Mouse (Mus musculus): ENCODE measurements at regions not wholly inside any gene's neighbourhood (a gene's known extent, or its start where the extent isn't known, plus 50 kb on each side); places are given as distances from the start of the nearest gene placed in this dataset.

GRCm38 (mm10) chr6:50915166-50916030 is 261.2 kb upstream of the Npvf start:
- DNase-seq (ENCODE audit: low read depth, low spot score): no peak

- no peak for DNase-seq (ENCODE audit: low read depth, low spot score)
Observed at GRCm38 (mm10) chr6:50918248-50918647, 264.0 kb upstream of the Npvf start.

- DNase-seq (ENCODE audit: low read depth, low spot score): no peak
Observed at GRCm38 (mm10) chr6:50922235-50922634, 268.0 kb upstream of the Npvf start.

- no peak for DNase-seq (ENCODE audit: low read depth, low spot score)
Observed at GRCm38 (mm10) chr6:50924571-50924970, 270.3 kb upstream of the Npvf start.

- no peak for DNase-seq (ENCODE audit: low read depth, low spot score)
Observed at GRCm38 (mm10) chr6:50924998-50925397, 270.8 kb upstream of the Npvf start.

- no peak for DNase-seq (ENCODE audit: low read depth, low spot score)
Observed at GRCm38 (mm10) chr6:50926313-50926712, 272.1 kb upstream of the Npvf start.

GRCm38 (mm10) chr6:50929503-50929902 is 275.3 kb upstream of the Npvf start:
- no peak for DNase-seq (ENCODE audit: low read depth, low spot score)

- no peak for DNase-seq (ENCODE audit: low read depth, low spot score)
Observed at GRCm38 (mm10) chr6:50933510-50933909, 279.3 kb upstream of the Npvf start.

- no peak for DNase-seq (ENCODE audit: low read depth, low spot score)
Observed at GRCm38 (mm10) chr6:50934245-50934644, 280.0 kb upstream of the Npvf start.

- DNase-seq (ENCODE audit: low read depth, low spot score): no peak
Observed at GRCm38 (mm10) chr6:50936306-50936705, 282.1 kb upstream of the Npvf start.

- DNase-seq (ENCODE audit: low read depth, low spot score): peak; percentile 70
Observed at GRCm38 (mm10) chr6:50937094-50937493, 282.9 kb upstream of the Npvf start.

- DNase-seq (ENCODE audit: low read depth, low spot score): peak; percentile 38
Observed at GRCm38 (mm10) chr6:50938879-50939278, 284.6 kb upstream of the Npvf start.

- peak; percentile 51 for DNase-seq (ENCODE audit: low read depth, low spot score)
Observed at GRCm38 (mm10) chr6:50939440-50939839, 285.2 kb upstream of the Npvf start.

- peak; percentile 32 for DNase-seq (ENCODE audit: low read depth, low spot score)
Observed at GRCm38 (mm10) chr6:50940118-50940517, 285.9 kb upstream of the Npvf start.

GRCm38 (mm10) chr6:50940641-50941398 is 286.6 kb upstream of the Npvf start:
- no peak for DNase-seq (ENCODE audit: low read depth, low spot score)

- no peak for DNase-seq (ENCODE audit: low read depth, low spot score)
Observed at GRCm38 (mm10) chr6:50942696-50943095, 288.5 kb upstream of the Npvf start.

- DNase-seq (ENCODE audit: low read depth, low spot score): no peak
Observed at GRCm38 (mm10) chr6:50948061-50948460, 293.8 kb upstream of the Npvf start.

GRCm38 (mm10) chr6:50949361-50949760 is 295.1 kb upstream of the Npvf start:
- DNase-seq (ENCODE audit: low read depth, low spot score): no peak

- DNase-seq (ENCODE audit: low read depth, low spot score): no peak
Observed at GRCm38 (mm10) chr6:50949883-50950583, 295.8 kb upstream of the Npvf start.

GRCm38 (mm10) chr6:50957328-50957900 is 303.2 kb upstream of the Npvf start:
- DNase-seq (ENCODE audit: low read depth, low spot score): no peak

GRCm38 (mm10) chr6:50960341-50960740 is 306.1 kb upstream of the Npvf start:
- DNase-seq (ENCODE audit: low read depth, low spot score): no peak

- no peak for DNase-seq (ENCODE audit: low read depth, low spot score)
Observed at GRCm38 (mm10) chr6:50961592-50961991, 307.4 kb upstream of the Npvf start.

Measured in ES-CJ7 (cell line).